Mouse (Mus musculus) heart, postnatal 14 days (tissue): Measurements from ENCODE around the gene Fam181b. TPM values are rescaled to one million over a fixed set of nuclear protein-coding genes. Genes with fewer than 3 reads are reported as not detected.

Experiments used
- DNase-seq, 2 experiments: peaks; one replicate each; pipeline ENCODE4 v3.0.0; 2021 to 2022
- intact Hi-C: fragments of 180-260 bp; cut with DNase I; formaldehyde crosslinking; loops from one replicate; pipeline ENCODE4 v1.15.1; 2025
- total RNA-seq, 2 experiments: library from RNA; stranded (reverse); gene quantifications; 2 replicates each; pipeline ENCODE4 v1.2.3; 2021

The Fam181b gene
- total RNA-seq, 2 experiments from 2014 or later, result 6.0 to 7.1 TPM

DNA sequence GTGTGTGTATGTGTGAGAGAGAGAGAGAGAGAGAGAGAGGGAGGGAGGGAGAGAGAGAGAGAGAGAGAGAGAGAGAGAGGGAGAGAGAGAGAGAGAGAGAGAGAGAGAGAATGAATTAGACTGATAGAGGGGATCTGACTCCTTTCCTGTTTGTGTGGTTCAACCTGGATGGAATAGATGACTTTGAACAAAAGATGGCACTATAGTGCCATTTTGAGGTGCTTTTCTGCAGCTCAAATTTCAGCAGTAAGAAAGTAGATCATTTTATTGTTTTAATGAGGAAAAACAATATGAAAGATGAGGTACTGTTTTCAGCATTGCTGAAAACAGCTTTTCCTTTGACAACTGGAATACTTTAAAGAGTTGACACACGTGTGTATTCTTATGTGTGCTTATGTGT is 37.9 kb downstream of the Fam181b start:
- no peak for DNase-seq
- intact Hi-C loops, result no loop called here

DNA sequence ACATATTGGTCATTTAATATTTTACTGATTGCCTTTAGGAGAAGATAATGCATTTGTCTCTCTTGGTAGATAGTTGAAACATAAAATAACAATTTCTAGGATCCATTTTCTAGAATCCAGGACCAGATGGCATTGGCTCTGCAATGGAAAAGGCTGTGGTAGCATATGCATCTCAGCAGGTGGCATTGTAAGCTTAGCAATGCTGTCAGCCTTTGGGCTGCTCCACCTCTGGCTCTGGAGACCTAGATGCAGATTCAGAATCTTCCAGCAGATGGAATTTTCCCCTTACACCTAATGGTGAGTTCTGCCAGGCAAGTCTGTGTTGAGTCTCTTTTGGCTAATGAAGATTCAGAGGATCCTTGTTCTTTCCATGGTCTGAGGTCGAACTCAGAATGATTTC is 44.3 kb downstream of the Fam181b start:
- no peak for DNase-seq

More for the DNA sequence above, 44.3 kb downstream of the Fam181b start:
- intact Hi-C loops, result no loop called here

Other genes starting within 250 kb of the Fam181b start
- 1 to 10 TPM in 1 of 2 experiments, under 1 TPM in 1; 0.88 to 1.1 TPM for gene Ddias, start 205.6 kb upstream of the Fam181b start, total RNA-seq
- gene Prcp, start 205.4 kb upstream of the Fam181b start, total RNA-seq, result 10 to 100 TPM; 36.6 to 39.2 TPM